Mouse (Mus musculus): Measurements from ENCODE around the gene Tmem169.

Tmem169 gene

DNA sequence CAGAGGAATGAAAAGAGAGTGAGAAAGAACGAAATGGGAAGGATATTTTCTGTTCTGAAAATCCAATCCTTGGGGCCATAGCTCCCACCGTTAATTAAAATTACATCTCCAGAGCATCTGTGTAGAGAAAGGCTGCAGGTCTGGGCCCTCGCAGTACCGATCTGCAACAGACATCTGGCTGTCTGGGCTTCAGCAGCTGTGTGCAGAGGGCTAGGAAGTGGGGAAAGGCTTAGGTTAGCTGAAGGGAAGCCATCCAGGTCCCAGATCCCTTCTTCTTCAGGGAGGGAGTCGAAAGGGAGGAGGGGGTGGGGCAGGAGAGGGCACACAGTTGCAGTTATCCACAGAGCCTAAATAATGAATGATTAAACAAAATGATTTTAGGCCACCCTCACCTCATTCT, 370 bp downstream of the Tmem169 start:
- in situ Hi-C loops (cut with MboI; ENCODE audit: low sequenced_read_pairs) = no loop called here

DNA sequence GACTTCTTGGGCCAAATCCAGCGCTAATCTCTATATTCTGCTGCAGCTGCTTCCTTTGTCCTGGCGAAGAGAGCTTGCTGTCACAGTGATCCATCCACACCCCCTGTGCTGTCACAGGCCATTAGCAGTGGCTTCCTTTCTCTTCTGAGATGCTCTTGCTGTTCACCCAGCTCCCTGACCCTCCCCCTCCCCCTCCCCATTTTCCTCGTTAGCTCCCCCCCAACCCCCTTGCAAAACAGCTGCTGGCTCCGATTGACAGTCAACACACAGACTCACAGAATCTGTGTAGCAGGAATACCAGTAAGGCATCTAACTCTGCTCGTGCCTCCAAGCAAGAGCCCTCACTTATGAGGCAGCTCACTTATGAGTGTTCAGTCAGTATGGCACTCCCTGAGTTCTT, 2.7 kb downstream of the Tmem169 start:
- in situ Hi-C loops (cut with MboI; ENCODE audit: low sequenced_read_pairs) = no loop called here

DNA sequence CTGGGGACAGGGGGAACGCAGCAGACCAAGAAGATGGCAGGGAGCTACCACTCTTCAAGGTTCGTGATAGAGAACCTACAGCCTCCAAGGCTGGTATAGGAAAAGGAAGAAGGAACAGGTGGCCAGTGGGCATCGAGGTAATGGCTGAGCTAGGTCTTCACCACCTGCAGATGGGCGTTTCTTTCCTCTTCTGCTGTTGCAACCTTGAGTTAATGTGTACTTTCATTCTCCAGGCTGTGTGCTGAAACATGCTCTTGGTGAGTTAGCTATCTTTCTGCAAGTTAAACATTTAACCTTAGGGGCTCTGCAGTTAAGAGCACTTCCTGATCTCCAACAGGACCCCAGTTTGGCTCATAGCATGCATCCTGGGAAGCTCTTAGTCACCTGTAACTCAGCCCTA, 3.7 kb downstream of the Tmem169 start:
- in situ Hi-C loops (cut with MboI; ENCODE audit: low sequenced_read_pairs) = no loop called here

DNA sequence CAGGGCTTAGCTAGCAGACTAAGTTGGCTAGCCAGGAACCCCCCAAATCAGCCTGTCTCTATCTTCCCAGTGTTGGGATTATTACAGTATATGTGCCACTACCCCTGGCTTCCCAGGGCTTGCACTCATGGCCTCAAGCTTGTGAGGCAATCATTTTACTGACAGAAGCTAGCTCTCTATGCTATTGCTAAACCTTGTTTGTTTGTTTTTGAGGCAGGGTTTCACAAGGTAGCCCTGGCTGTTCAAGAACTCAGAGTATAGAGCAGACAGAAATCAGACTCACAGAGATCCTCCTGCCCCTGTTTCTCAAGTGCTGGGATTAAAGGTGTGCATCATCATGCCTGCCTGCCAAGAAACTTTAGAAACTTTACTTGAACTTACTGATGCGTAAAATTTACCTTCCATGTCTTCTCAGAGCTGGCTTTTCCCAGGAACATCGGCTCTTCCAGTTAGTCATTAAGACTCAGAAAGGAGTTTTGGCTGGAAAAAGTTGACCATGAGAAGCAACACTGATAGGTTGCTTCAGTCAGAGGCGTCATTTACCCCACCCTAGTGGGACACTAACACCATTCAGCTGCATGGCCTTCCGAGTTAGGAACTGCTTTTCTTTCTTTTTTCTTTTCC, 4.5 kb downstream of the Tmem169 start:
- in situ Hi-C loops (cut with MboI; ENCODE audit: low sequenced_read_pairs) = no loop called here

DNA sequence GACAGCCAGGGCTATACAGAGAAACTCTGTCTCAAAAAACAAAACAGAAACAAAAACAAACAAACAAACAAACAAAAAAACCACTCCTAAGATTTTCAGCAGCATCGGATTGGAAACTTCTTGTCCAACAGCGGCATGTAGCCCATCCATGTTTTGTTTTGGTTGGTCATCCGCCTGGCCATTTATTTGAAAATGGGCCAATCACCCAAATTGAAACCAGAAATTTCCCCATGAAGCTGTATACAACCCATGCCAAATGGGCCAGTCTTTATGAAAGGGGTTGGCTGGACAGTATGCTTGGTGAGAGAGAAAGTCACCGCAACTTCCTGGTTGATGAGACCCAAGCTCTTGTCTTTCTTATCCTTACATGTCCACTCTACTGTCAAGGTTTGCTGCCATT, 6.7 kb downstream of the Tmem169 start:
- in situ Hi-C loops (cut with MboI; ENCODE audit: low sequenced_read_pairs) = no loop called here

DNA sequence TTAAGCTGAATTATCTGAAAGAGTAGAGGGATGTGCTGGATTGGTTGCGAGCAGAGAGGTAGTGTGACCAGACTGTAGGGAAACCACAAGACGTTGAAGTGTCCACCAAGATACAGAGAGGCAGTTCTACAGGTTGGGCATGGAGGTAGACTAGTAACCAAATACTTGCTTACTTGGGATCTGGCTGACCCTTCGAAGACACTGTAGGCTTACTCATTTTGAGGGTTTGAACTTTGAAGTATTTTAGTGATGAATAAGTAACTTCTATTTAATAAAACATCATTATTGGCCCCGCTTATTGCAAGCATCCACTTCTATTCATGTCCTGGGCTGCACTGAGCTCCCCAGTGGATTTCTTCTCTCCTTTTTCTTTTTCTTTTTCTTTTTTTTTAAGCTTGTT, 7.3 kb downstream of the Tmem169 start:
- in situ Hi-C loops (cut with MboI; ENCODE audit: low sequenced_read_pairs) = no loop called here

DNA sequence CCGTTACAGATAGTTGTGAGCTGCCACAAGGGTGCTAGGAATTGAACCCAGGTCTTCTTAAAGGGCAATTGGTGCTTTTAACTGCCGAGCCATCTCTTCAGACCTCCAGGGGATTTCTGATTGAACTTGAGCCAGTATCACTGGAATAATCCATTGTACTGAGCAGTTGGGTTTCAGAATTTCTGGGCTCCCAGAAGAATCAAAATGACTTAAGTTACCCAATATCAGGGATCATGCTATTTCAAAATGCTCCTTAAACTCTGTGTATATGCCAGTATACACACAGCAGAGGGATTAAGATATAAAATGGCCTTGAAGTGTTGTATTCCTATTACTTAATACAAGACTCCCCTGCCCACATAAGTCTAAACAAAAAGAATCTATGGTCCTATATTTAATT, 7.8 kb downstream of the Tmem169 start:
- in situ Hi-C loops (cut with MboI; ENCODE audit: low sequenced_read_pairs) = no loop called here

DNA sequence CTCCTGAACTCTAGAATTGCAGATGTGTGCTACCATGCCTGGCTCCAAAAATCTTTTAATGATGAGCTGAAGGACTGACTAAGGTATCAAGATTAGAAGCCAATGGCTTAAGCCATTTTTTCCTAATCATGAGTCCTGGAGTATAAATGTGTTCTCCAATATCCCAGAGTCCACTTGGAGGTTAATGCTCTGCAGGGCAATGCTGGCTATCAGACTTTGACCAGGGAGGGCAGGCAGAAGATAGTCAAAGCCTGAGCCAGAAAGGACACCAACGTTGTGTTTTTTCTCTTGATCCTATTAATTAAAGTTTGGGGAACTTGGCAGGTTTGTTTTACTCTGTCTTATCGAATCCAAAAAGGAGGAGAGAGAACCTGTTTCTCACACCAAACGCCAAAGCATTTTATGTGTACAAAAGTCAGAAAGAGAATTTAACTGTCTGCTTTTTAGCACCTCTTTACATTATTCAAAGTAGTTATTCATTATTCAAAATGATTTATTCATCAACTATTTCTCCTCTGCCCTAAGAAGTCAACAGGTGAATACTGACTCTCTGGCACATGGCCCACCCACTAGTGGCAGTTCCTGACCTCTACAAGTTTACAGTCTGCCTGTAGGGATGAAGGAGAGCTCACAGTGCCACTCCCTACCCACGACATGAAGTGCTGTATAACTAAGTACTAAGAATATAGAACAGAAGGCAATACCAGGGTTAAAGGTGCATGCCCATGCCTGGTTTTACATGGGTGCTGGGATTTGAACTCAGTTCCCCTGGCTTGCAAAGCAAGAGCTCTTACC, 9.9 kb downstream of the Tmem169 start:
- in situ Hi-C loops (cut with MboI; ENCODE audit: low sequenced_read_pairs) = no loop called here

DNA sequence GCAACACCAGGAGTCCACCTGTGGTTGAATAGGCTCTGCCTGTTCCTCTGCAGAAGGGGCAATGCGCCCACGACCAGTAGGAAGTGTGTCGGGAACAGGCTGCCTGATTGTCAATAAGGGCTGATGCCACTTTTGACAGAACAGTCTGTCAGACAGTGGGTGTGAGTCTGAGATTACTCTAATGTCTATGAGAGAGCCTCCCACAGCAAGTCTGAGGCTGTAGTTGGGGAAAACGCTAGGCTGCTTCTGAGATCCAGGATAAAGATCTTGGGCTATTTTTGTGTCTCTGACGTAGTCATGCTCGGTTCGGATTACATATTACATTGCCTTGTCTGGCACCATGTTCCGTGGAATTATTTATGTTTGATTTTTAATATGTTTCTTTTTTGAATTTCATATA, 11.6 kb downstream of the Tmem169 start:
- in situ Hi-C loops (cut with MboI; ENCODE audit: low sequenced_read_pairs) = no loop called here

DNA sequence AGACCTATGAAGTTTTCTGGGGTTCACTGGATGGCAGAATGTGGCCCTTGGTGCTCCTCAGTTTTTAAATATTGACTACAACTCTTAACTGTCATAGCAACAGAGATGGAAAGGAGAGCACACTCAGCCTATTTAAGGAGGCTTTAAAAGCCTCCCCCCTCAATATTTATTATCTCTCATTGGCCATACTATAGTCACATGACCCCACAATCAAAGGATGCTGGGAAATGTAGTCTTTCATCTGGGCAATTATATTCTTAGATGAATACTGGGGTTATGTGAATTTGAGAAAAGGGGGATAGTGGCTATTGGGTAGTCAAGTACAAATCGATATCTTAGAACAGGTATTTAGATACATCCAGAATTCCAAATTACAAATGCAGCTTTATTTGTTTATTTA, 17.7 kb downstream of the Tmem169 start:
- in situ Hi-C loops (cut with MboI; ENCODE audit: low sequenced_read_pairs) = loop anchor here (25.0 kb wide), 1 partner anchor 560 kb away; the partner anchor contains the start of gene Igfbp5

DNA sequence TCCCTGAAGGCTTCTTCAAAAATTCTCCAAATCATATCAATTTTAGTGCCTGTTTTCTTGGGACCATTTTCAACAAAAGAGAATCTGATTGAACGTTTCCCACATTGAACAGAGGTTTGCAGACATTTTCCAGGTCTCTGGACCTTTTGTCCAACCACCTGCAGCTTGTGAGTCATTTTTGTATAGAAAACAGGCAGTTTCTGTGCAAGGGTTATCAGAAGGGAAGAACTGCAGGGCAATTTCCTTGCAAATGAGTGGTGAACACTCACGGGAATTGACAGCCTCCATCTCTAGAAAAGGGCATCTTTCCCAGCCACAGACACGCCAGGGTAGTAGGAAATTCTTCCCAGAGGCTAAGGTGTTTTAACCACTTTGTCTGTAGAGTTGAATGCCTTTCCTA, 22.1 kb downstream of the Tmem169 start:
- in situ Hi-C loops (cut with MboI; ENCODE audit: low sequenced_read_pairs) = loop anchor here (25.0 kb wide), 1 partner anchor 556 kb away; the partner anchor contains the start of gene Igfbp5

DNA sequence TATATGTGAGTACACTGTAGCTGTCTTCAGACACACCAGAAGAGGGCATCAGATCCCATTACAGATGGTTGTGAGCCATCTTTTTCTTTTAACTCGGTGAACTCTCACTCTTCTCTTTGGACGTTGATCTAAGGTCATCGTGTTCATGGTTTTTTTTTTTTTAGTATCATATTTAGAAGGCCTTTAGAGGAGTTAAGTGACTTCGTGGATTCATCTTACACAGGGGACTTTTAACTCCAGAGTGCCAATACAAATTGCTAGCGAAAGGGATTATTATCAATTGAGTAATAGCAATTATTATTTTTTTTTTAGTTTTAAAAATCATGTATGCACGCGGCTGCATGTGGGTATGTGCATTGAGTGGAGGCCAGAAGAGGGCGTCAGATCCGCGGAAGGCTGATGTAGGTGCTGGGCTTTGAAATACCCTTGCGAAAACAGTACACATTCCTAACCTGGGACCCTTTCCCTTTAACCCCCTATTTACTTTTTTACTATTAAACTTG, 22.6 kb downstream of the Tmem169 start:
- in situ Hi-C loops (cut with MboI; ENCODE audit: low sequenced_read_pairs) = loop anchor here (25.0 kb wide), 1 partner anchor 556 kb away; the partner anchor contains the start of gene Igfbp5

DNA sequence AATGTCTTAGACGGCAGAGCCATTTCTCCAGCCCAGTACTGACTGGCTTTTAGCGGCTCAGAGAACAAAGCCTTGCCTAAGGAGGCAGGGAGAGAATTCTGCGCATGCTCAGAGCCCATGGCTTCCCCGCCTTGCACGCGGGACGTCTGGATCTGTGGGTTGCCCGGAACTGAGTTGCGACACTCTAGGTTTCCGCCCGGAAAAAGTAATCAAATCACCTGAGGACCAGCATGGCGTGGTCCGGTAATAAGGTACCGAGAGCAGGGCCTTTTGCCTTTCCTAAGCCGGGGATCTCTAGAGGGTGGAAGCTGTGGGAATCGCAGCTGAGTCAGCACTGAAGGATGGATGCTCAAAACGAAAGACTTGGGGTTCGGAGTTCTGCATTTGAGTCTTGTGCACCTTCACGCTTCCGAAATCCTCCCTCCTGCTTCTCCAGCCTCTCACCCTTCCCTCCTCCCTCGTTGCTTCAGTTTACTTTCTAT, 23.2 kb downstream of the Tmem169 start, which contains the start of gene Xrcc5:
Gene Xrcc5, plus strand, starts transcription at position 105 of the 482 bp plus-strand sequence.
- in situ Hi-C loops (cut with MboI; ENCODE audit: low sequenced_read_pairs) = loop anchor here (25.0 kb wide), 1 partner anchor 555 kb away; the partner anchor contains the start of gene Igfbp5

DNA sequence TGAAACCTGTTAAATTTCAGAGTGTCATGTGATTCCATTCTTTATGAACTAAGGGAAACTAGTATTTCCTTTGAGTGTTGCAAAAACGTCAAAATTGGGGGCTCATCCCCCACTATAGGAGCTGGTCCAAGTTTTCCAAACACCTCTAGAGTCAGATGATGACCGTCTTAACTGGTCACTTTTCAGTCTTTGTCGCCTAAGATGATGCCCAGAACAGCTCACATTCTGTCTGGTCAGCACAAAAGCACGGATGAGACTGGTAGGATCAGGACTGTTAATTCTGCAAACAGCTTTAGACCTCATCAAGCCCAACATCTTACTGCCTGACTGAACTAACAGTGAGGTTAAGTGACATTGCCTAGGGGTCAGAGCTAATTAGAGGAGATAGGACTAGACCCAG, 24.8 kb downstream of the Tmem169 start:
- in situ Hi-C loops (cut with MboI; ENCODE audit: low sequenced_read_pairs) = loop anchor here (25.0 kb wide), 1 partner anchor 553 kb away; the partner anchor contains the start of gene Igfbp5

DNA sequence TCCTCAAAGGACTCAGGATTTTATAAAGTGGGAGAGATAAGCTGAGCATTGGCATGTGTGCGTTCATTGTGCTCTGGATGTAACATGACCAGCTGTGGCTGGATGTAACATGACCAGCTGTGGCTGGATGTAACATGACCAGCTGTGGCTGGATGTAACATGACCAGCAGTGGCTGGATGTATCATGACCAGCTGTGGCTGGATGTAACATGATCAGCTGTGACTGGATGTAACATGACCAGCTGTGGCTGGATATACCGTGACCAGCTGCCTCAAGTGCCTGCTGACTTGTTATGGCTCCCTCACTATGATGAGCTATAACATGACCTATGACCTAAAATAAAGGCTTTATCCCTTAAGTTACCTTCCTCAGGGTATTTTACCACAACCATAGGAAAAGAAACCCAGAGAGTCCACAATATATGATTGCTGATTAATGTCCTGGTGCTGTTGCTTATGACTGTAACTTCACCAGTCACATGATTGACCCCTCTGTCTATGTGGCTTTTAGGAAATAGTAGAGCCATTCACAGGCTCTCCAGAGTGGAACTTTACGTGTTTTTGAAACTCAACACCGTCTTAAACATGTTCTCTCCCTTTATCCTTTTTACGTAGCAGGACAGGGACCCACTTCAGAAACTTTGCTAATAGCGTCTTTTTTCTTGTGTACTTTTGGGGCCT, 25.7 kb downstream of the Tmem169 start:
- in situ Hi-C loops (cut with MboI; ENCODE audit: low sequenced_read_pairs) = loop anchor here (25.0 kb wide), 1 partner anchor 552 kb away; the partner anchor contains the start of gene Igfbp5

DNA sequence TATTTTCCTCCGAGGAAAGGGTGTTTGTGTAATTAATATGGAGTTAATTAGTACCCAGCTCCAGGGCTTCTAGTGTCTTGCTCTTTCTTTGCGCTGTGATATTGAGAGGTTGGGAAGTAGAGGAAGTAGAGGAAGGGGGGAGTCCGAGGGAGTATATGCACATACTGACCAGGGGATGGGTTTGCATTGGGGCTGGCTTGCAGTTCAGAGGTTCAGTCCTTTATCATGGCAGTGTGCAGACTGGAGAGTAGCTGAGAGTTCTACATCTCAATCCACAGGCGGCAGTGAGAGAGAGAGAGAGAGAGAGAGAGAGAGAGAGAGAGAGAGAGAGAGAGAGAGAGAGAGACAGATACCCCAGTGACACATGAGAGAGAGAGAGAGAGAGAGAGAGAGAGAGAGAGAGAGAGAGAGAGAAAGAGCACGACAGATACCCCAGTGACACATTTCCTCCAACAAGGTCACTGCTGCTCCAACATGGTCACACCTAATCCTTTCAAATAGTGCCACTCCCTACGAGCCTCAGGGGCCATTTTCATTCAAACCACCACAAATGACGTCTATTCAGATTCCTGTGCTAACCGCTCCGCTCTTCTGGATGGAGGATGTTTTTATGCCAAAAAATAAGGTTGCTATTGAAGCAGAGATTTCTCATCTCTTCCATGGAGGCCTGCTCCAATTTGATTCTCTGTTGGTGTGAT, 28.7 kb downstream of the Tmem169 start:
- in situ Hi-C loops (cut with MboI; ENCODE audit: low sequenced_read_pairs) = loop anchor here (25.0 kb wide), 1 partner anchor 549 kb away; the partner anchor contains the start of gene Igfbp5

DNA sequence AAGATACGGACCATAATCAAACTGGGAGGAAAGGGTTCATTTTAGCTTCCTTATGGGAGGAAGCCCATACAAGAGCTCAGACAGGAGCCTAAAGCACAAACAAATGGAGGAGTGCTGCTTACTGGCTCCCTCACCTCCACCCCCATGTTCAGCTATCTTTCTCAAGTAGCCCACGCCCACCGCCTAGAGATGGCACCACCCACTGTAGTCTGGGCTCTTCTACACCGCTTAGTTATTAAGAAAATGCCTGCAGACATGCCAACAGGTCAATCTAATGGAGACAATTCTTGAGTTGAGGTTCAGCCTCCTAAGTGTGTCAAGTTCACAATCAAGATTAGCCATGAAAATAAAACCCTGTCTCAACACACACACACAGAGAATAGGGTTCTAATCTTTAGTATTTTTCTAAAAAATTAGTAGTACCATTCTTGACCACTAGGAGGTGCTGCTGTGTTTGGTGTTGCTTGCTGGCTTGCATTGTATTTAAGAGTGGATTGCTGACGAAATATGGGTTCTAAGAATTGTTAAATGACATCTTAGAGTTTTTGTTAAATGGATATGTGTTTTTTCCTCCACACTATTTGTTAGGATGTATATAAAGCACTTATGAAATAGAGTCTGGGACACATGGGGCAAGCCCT, 29.4 kb downstream of the Tmem169 start:
- in situ Hi-C loops (cut with MboI; ENCODE audit: low sequenced_read_pairs) = loop anchor here (25.0 kb wide), 1 partner anchor 549 kb away; the partner anchor contains the start of gene Igfbp5

DNA sequence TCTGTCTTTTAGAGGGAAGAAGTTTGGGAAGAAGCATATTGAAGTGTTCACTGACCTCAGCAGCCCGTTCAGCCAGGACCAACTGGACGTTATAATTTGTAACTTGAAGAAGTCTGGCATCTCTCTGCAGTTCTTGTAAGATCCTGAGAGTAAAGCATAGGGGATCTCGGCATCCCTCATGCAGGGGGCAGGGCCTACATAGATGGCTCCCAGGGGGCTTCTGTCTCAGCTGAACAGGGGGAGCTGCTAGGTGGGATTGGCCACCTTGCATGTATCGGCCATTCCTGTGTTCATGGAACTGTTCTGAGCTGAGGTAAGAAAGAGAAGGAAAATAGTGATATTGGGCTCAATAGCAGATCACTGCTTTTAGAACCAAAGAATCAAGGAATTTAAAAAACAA, 31.3 kb downstream of the Tmem169 start:
- in situ Hi-C loops (cut with MboI; ENCODE audit: low sequenced_read_pairs) = loop anchor here (25.0 kb wide), 1 partner anchor 547 kb away; the partner anchor contains the start of gene Igfbp5

DNA sequence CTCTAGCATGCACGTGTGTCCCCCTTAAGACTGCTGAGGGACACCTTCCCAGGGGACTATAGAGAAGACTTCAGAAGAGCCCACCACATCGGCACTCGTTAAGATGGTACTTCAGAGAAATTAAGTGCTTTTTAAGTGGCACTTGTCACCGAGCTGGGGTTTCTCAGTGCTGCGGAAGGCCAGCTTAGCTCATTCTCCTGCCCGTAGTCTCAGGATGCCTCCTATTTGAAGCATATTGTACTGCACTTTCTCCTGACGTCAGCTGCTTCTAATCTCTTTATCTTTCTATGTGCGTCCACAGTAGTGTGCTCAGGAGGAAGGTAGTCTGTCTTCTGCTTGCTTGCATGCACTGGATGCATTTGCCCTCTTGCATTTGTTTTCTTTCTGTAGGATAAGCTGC, 32.2 kb downstream of the Tmem169 start:
- in situ Hi-C loops (cut with MboI; ENCODE audit: low sequenced_read_pairs) = loop anchor here (25.0 kb wide), 1 partner anchor 546 kb away; the partner anchor contains the start of gene Igfbp5

DNA sequence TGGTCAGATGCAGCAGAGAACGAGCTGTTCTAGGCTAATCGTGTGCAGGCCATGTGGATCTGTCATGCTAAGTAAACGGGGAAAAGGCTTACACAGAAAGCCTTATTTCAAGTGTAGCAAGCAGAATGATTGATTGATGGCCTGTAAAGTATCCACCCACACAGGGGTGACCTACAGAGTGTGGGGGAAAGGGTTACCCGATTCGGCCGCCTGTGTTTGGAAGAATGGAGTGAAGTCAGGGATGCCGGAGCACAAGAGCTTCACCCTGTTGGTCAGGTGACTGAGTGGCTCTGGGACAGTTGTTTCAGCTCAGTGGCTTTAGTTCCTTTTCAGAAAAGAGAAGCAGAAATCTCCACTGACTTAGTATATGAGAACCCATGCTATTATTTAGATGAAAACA, 32.7 kb downstream of the Tmem169 start:
- in situ Hi-C loops (cut with MboI; ENCODE audit: low sequenced_read_pairs) = loop anchor here (25.0 kb wide), 1 partner anchor 545 kb away; the partner anchor contains the start of gene Igfbp5
